Mouse (Mus musculus) neural tube, embryonic 10.5 days (tissue): ENCODE measurements around the gene Sez6l2.

Experiments
- DNase-seq: peaks from one replicate; pipeline ENCODE4 v3.0.0-alpha.2; 2017; ENCODE audit warnings: low spot score; ENCODE audit errors: extremely low spot score

The Sez6l2 gene

DNA sequence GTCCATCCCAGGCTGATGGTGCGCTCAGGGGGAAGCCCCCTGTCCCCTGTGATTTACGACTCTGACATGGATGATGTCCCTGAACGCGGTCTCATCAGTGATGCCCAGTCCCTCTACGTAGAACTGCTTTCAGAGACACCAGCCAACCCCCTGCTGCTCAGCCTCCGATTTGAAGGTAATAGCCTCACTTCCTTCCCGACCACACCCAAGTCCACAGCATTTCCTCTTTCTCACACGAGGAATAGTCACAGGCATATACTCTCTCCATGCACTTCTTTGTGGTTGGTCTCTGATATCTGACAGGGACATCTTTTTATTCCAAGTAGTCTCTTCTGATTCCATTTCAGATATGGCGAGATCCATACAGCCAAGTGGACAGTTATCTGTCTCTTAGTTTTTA is 9.4 kb downstream of the Sez6l2 start:
- DNase-seq = no peak

DNA sequence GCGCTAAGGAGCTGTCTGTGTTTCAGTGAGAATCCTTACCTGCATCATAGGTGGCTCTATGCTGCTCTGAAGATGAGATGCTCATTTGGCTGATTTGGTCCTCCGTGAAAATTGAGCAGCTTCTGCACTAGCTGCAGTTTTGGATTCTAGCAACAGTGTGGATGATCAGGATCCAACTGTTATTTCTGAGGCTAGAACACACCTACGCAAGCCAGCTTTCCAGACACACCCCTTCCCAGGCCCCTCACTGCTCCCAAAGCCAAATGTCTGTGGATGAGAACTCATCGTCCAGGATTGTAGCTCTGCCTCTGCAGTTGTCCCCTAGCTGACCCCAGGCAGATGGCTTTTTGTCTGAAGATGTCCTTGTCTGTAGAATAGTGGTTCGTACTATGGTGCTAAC is 10.7 kb downstream of the Sez6l2 start:
- no peak for DNase-seq

DNA sequence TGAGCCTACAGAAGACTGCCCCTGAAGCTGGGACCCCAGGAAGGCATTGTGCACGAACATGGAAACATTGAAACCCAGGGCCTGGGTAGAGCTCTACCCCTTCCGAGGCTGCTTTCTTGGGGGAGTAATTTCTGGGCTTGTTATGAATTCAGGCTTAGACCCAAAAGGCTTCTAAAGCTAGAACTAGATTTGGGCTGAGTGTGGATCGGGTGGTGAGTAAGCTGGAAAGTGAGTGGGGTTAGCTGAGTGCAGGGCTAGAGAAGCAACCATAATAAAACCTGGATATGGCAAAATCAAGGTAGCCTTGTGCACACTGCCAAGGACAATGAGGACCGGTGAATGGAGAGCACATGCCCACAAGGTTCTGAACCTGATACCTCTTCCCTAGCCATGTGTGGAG is 11.6 kb downstream of the Sez6l2 start:
- no peak for DNase-seq

DNA sequence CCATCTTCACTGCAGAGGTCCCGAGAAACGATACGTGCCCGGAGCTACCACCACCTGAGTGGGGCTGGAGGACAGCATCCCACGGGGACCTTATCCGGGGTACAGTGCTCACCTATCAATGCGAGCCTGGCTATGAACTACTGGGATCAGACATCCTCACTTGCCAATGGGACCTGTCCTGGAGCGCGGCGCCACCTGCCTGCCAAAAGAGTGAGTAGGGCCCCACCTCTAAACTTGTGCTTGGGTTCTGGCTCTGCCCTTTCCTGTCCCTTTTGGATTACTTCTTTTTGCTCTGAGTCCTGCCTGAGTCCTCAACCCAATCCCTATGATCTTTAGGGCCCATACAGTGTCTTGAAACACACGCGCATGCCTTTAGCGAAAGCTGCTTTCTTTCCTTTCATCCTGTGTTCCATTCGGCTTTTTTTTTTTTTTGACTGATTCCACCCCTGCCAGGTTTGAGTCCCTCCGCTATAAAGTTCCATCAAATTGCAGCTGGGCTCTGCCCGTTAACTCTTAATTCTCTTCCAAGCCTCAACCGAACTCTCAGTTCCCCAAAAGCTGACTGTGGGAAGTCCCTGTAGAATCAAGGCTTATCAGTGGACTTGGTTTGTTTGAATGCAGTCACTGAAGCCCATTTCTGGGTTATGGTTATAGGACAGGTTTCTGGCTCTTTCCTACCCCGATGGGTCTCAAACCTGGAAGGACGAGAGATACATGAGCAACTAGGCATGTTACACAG is 13.4 kb downstream of the Sez6l2 start:
- peak; percentile 34 for DNase-seq

DNA sequence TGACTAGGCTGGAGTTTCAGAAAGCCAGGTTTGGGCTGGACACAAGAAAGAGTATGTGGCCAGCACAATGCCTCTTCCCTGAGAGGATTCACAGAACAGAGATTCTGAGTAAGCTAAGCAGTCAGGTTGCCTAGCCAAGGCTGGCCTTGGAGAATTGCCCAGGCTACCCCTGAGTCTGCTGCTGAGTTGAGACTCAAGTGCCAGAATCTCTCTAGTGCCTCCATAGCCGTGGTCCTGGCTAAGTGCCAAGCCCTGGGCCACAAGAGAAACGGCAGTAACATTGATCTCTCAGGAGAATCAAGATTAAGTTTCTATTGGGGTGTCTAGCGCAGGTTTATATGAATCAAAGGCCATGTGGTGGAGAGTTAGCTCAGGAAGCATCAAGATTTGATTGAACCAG is 15.2 kb downstream of the Sez6l2 start:
- DNase-seq = no peak

DNA sequence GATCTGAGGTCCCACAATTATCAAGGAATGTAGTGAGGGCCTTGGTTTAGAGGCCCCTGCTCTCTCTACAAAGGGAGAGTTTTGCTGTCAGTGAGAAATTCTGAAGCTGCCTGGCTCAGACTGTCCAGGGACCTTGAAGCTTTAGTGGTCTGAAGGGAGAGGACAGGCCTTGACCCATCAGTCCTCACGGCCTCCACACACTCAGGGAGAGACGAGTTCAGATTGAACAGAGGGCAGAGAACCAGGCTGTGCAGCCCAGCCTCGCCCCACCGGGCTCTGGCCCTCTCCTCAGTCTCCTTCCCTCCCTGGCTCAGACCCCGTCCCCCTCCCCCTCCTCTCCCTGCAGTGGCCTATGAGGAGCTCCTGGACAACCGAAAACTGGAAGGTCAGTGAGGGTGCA is 17.0 kb downstream of the Sez6l2 start:
- DNase-seq = no peak

DNA sequence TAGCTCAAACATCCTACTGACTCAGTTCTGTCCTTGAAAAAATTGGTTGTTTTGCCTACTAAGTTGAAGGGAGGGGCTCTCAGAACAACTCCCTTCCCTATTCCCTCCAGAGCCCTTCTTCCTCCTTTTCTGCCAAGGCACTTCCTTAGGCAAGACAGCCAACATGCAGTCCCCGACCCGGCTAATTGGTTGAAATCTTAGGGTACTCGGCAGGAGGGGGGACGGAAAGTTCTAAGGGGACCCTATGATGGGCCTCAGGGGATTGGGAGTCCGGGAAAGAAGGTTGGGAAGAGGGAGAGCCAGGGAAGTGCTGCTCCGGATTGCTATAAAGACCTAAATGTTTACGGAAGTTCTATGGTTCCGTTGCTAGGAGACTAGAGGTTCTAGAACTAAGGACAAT is 25.1 kb downstream of the Sez6l2 start:
- DNase-seq = no peak

DNA sequence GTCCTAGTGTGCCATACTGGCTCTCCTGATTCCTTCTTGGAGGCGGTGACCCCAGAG is 25.4 kb downstream of the Sez6l2 start, which contains the start of gene Cdipt:
Gene Cdipt (plus strand): TSS at position 22 of the 57 bp plus-strand sequence.
- DNase-seq = no peak

DNA sequence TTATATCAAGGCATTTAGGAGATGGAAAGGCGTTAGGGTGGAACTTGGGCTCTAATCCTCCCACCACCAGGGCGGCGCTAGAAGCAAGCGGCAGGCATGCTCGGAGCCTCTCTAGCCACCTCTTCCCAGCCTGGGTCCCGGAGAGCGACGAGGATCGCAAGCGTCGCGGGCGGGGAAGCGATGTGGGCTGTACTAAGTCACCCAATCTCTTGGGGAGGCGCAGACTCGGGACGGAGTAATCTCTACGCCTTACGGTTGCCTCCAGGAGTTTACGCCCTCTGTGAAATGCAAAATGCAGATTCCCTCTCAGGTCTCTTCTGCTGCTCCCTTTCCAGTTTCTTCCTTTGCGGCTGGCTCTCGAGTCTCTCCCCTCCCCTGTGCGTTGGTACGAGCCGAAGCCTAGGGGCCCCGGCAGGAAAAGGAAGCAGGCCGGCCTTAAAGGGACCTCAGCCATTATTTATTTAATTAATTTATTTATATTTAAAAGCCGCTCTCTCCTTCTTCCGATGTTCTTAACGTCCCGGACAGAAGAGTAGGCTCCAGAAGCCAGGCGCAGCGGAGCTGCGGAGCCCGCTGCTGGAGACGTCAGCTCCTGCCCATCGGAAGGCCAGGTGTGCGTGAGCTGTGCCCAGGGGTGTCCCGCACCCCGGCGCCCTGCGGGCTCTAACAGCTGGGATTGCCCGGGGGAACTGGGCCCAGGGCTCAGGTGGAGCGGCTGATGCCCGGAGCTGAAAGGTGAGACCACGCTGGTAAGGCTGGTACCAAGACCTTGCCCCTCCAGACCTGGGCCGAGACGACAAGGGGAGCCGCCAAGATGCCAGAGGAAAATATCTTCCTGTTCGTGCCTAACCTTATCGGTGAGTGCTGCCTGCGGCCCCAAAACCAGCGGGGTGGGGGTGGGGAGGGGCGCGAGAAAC is 25.8 kb downstream of the Sez6l2 start, which contains the start of gene Cdiptos:
Gene Cdiptos (minus strand): TSS at position 149 of the 917 bp plus-strand sequence.
- peak; percentile 98 for DNase-seq

DNA sequence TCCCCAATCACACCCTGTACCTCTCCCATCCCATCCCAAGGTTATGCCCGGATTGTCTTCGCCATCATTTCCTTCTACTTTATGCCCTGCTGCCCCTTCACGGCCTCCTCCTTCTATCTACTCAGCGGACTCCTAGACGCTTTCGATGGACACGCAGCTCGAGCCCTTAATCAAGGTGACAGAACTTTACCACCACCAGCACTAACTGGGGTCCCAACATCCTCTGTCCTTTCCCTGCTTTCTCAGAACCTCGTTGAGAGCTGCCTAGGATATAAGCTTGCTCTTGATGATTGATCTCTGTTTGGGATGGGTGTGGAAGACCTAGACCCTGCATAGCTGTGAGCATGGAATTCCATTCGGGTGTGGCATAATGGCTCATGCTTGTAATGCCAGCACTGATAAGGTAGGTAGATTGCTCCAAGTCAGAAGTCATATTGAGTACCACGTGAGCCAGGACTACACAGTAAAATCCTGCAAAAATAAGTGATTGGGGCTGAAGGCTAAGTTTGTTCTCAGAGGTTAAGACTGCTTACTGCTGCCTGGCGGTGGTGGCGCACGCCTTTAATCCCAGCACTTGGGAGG is 26.6 kb downstream of the Sez6l2 start:
- no peak for DNase-seq

DNA sequence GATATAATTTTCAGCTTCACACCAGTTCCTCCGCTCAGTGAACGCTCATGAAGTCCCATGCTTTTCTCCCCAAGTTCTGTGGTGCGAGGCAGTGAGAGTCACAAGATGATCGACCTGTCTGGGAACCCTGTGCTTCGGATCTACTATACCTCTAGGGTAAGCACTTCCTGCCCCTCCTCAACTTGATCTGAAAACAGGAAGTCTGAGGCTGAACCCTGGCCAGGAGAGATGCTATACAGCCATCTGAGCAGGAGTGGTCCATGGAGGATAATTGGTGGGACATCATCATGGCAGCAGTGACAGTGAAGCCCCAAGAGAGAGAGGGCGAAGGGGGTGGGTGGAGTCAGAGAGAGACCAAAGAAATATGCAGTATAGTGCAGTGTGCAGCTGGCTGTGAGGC is 28.5 kb downstream of the Sez6l2 start:
- DNase-seq = no peak

DNA sequence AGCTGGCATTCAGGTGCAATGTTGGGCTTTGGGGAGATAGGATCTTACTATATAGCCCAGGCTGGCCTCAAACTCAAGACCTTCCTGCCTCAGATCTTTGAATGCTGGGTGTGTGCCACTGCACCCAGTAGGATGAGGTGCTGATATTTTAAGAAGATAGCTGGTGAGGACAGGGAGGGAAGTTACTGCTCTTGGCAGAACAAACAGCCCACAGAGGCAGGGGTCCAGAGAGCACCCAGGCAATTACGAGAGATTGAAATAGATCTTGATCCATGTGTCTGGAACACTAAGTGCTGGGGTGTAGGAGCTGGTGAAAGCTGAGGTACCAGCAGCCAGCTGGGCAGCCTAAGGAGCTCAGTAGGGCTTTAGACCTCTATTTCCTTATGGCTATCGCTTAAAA is 31.2 kb downstream of the Sez6l2 start:
- no peak for DNase-seq

DNA sequence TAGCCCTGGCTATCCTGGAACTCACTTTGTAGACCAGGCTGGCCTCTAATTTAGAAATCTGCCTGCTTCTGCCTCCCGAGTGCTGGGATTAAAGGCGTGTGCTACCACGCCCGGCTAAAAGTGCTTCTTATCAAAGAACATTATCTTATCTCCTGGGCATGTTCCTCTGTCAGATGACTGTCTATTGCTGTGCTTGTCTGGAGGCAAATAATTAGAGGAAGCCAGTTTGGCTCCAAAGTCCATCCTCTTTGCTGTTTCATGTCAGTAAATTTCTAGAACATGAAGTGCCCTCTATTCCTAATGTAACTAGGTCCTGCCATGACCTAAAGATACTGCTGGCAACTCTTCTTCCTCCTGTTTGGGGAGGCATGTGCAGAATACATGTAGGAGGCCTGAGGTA is 31.7 kb downstream of the Sez6l2 start:
- no peak for DNase-seq

DNA sequence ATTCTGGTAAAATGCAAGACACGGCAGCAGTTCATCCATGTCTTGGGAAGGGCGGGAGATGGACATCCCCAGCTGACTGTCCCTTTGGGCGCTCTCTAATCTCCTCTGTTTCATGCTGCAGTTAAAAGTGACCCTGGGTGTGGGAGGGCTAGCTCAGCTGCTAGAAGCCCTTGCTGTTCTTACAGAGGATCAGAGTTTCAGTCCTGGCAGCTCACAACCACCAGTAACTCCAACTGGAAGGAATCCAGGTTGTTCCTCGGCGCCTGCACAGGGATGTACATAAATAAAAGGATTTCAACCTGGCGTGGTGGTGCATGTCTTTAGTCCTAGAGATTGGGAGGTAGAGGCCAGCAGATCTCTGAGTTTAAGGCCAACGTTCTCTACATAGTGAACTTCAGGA is 32.8 kb downstream of the Sez6l2 start:
- no peak for DNase-seq

DNA sequence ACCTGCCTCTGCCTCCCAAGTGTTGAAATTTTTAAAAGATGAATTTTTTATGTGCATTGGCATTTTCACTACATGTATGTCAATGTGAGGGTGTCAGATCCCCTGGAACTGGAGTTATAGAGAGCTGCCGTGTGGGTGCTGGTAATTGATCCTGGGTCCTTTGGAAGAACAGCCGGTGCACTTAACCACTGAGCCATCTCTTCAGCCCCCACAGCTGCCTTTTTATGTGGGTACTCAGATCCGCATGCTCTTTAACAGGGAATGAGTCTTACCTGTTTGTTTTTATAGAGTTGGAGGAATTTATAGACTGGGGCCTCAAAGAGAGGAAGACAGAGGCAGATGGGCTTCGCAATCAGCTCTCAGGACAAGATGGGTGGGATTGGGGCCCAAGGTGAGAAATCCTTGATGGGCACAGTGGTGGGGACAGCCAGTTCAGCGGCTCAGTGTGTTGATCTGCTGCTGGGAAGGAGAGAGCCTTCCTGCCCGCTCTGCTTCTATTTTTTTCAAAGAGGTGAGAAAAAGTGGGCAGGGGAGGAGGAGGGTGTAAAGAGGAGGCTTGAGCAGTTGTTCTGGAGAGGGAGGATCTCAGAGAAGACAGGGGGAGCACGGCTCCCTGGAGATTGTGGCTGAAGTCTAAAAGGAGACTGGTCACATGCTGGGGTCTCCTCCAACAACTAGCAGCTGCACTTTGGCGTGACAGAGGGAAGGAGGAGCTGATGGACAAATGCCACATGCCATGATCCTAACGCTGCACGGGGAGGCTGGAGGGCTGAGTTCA is 34.5 kb downstream of the Sez6l2 start:
- DNase-seq = no peak

DNA sequence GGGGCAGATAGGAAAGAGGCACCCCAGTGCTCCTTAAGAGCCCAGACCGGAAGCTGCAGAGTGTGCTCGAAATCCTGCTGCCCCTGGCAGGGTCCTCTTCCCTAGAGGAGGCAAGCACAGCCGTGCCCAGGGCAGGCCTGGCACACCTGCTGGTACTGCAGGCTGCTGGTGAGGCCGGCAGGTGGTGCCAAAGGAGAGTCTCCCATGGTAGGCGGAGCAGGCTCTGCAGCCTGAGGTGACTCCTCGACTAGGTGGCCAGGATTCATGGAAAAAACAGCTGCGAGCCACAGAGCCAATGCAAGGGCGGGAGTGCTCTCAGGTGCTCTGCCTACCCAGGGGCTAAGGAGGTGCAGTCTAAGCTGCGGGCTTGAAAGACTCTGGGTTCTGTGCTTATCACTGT is 36.0 kb downstream of the Sez6l2 start:
- no peak for DNase-seq

DNA sequence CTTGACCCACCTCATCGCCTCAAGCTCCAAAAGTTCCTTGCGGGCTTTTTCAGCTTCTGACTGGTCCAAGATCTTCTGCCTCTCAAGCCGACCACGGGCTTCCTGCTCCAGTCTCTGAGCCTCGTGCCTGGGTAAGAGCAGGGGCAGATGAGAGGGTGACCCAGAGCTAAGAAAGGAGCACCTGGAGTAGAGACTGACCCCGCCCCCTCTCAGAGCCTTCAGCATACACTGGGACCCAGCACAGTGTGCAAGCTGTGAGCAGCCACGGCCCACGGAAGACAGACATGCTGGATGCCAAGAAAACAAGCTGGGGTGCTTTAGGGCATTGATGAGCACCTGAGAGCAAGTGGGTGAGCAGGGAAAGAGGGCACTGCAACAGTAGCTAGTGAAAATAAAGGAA is 38.5 kb downstream of the Sez6l2 start:
- DNase-seq = no peak

DNA sequence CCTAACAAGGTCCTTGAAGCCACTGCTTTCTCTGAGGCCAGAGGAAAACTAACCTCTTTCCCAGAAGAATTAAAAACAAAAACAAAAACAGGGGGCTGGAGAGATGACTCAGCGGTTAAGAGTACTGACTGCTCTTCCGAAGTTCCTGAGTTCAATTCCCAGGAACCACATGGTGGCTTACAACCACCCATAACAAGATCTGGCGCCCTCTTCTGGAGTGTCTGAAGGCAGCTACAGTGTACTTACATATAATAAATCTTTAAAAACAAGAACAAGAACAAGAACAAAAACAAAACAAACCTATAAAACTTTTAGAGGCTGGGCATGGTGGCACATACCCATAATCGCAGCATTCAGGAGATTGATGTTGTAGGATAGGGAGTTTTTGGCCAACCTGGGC is 46.1 kb downstream of the Sez6l2 start:
- DNase-seq = no peak

DNA sequence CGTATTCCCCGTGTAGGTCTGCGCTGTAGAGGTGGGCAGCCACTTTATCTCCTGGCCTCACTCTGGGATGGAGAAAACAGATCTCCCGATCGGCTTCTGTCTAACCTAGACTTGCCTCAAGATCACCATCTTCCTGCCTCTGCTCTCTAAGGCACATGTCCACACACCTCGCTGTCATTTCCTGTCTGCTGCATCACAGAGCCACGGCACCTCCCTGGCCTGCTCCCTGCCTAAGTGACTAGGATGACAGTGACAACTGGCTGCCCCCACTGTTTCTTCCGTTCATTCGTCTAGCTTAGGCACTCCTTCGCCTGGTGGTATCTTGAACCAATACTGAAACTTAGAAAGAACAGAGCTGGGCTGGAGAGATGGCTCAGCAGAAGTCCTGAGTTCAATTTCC is 49.2 kb downstream of the Sez6l2 start:
- DNase-seq = no peak

DNA sequence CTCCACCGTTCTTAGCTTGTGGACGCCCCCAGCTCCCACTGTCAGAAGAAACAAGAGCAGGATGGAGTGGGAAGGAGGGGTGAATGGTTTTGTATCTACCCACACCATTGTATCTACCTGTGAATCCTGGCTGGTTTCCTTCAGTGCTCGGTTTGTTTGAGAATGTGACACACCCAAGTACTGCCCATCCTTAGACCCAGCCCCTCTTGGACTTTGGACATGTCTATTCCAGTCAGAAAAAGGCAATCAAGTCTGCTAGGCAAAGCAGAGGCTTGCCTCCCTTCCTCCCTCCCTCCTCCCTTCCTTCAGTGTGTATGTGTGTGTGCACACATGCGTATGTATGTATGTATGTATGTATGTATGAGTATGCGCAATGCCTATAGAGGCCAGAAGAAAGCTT is 53.3 kb downstream of the Sez6l2 start:
- no peak for DNase-seq

DNA sequence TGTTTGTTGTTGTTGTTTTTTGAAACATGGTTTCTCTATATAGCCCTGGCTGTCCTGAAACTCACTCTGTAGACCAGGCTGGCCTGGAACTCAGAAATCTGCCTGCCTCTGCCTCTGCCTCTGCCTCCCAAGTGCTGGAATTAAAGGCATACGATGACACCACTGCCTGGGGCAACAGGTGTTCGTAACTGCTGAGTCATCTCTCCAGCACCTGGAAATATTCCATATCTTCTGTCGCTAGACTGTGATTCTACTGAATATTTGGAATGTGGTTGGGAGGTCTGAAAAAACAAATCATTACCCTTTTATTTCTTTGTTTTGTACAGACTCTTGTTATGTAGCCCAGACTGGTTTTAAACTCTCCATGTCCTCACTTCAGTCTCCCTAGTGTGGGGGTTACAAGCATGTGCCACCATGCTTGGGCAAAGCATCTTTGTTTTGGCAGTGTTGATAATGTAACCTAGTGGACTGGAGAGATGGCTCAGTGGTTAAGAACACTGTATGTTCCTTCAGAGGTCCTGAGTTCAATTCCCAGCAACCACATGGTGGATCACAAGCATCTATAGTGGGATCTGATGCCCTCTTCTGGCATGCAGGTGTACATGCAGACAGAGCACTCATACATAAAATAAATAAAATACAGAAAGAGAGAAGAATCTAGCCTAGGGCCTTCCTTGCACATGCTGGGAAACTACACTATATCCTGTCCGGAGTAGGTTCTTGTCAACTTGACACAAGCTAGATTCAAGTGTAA is 53.9 kb downstream of the Sez6l2 start:
- no peak for DNase-seq
